Mouse (Mus musculus) CH12.LX (cell line): ENCODE measurements around the gene Atp1b3. TPM values are rescaled to one million over a fixed set of nuclear protein-coding genes. Genes with fewer than 3 reads are reported as not detected.

ENCODE experiments used
- DNase-seq: peaks from one replicate; pipeline ENCODE4 v3.0.0-alpha.2; 2013; ENCODE audit errors: extremely low read depth
- H3K27ac ChIP-seq: 2 replicates; pipeline ENCODE4 v1.5.1; 2012; ENCODE audit warnings: low read depth, mild to moderate bottlenecking, control low read depth, moderate library complexity; ENCODE audit not compliant: insufficient read depth
- H3K27me3 ChIP-seq: replicated peaks from 2 replicates; pipeline ENCODE3; 2012; ENCODE audit warnings: inconsistent platforms
- H3K36me3 ChIP-seq, 2 experiments: replicated peaks in 1 of 2; 2 replicates each; pipeline versions ENCODE3 to v1.6.1; 2012; ENCODE audit warnings: inconsistent platforms in 1 of 2, low read length in 1 of 2, mild to moderate bottlenecking in 1 of 2, mixed read lengths in 1 of 2, moderate library complexity in 1 of 2; ENCODE audit not compliant: control insufficient read depth in 1 of 2, insufficient read depth in 1 of 2
- H3K4me1 ChIP-seq, 2 experiments: 2 replicates each; pipeline ENCODE4 v1.6.1; 2012; ENCODE audit warnings: inconsistent platforms in 1 of 2, moderate library complexity in 1 of 2; ENCODE audit not compliant: insufficient read depth in 2 of 2, control insufficient read depth in 1 of 2
- H3K4me2 ChIP-seq: 2 replicates; pipeline ENCODE4 v1.6.1; 2012; ENCODE audit warnings: low read depth, mild to moderate bottlenecking, control low read depth; ENCODE audit not compliant: poor library complexity, insufficient read depth, severe bottlenecking
- H3K4me3 ChIP-seq, 3 experiments: fragments of 150-350 bp in 1 of 3; sonication (generic) in 1 of 3; replicated peaks in 1 of 3; 2 replicates each; pipeline versions ENCODE3 to v1.5.1; 2011 to 2012; ENCODE audit warnings: low read depth in 2 of 3, low read length in 2 of 3, mild to moderate bottlenecking in 2 of 3, moderate library complexity in 2 of 3, control low read depth in 1 of 3, improper control_type of control experiment in 1 of 3, inconsistent platforms in 1 of 3, mixed read lengths in 1 of 3; ENCODE audit not compliant: poor library complexity in 1 of 3
- H3K79me2 ChIP-seq: replicated peaks from 2 replicates; pipeline ENCODE4 v1.6.1; 2012; ENCODE audit warnings: mild to moderate bottlenecking, moderate library complexity; ENCODE audit not compliant: control insufficient read depth, poor library complexity, insufficient read depth, severe bottlenecking; ENCODE audit errors: extremely low read depth
- H3K9ac ChIP-seq: 2 replicates; pipeline ENCODE4 v1.6.1; 2012; ENCODE audit warnings: low read depth, mild to moderate bottlenecking, control low read depth, moderate library complexity; ENCODE audit not compliant: insufficient read depth
- H3K9me3 ChIP-seq: replicated peaks from 2 replicates; pipeline ENCODE3; 2012; ENCODE audit warnings: low read length, inconsistent platforms, mixed read lengths
- CHD1 ChIP-seq: IDR thresholded peaks from 2 replicates; pipeline ENCODE4 v1.6.1; 2012; ENCODE audit warnings: low read depth, low read length, improper control_type of control experiment, inconsistent platforms
- CHD2 ChIP-seq: IDR thresholded peaks from 2 replicates; pipeline ENCODE4 v1.6.1; 2011; ENCODE audit warnings: low read length, improper control_type of control experiment
- CTCF ChIP-seq, 2 experiments: IDR thresholded peaks in 1 of 2; conservative IDR thresholded peaks in 1 of 2; 2 replicates each; pipeline ENCODE4 v1.5.1; 2011 to 2012; ENCODE audit warnings: low read depth in 2 of 2, low read length in 2 of 2, improper control_type of control experiment in 1 of 2, inconsistent platforms in 1 of 2, mild to moderate bottlenecking in 1 of 2, moderate library complexity in 1 of 2
- E2F4 ChIP-seq: IDR thresholded peaks from 2 replicates; pipeline ENCODE4 v1.6.1; 2011; ENCODE audit warnings: low read depth, low read length, improper control_type of control experiment; ENCODE audit not compliant: insufficient replicate concordance
- ELF1 ChIP-seq: IDR thresholded peaks from 2 replicates; pipeline ENCODE4 v1.6.1; 2014; ENCODE audit warnings: low read depth, mild to moderate bottlenecking, inconsistent platforms, low read length, improper control_type of control experiment
- EP300 ChIP-seq: IDR thresholded peaks from 2 replicates; pipeline ENCODE4 v1.6.1; 2011; ENCODE audit warnings: low read length, improper control_type of control experiment
- ETS1 ChIP-seq: conservative IDR thresholded peaks from 2 replicates; pipeline ENCODE4 v1.6.1; 2012; ENCODE audit warnings: low read depth, mild to moderate bottlenecking, inconsistent platforms, low read length, improper control_type of control experiment, moderate library complexity
- GABPA ChIP-seq: IDR thresholded peaks from 2 replicates; pipeline ENCODE4 v1.6.1; 2012; ENCODE audit warnings: low read depth, low read length, improper control_type of control experiment, inconsistent platforms; ENCODE audit not compliant: insufficient replicate concordance
- HCFC1 ChIP-seq: IDR thresholded peaks from 2 replicates; pipeline ENCODE4 v1.6.1; 2012; ENCODE audit warnings: low read depth, mild to moderate bottlenecking, inconsistent platforms, low read length, improper control_type of control experiment
- IRF4 ChIP-seq: IDR thresholded peaks from 2 replicates; pipeline ENCODE4 v1.6.1; 2014; ENCODE audit warnings: low read depth, mild to moderate bottlenecking, inconsistent platforms, low read length, improper control_type of control experiment
- JUN ChIP-seq: IDR thresholded peaks from 2 replicates; pipeline ENCODE4 v1.6.1; 2011; ENCODE audit warnings: low read depth, mild to moderate bottlenecking, low read length, improper control_type of control experiment, moderate library complexity; ENCODE audit not compliant: insufficient read depth
- JUND ChIP-seq: conservative IDR thresholded peaks from 2 replicates; pipeline ENCODE4 v1.6.1; 2011; ENCODE audit warnings: low read depth, low read length, improper control_type of control experiment
- MAZ ChIP-seq: IDR thresholded peaks from 2 replicates; pipeline ENCODE4 v1.6.1; 2012; ENCODE audit warnings: low read depth, mild to moderate bottlenecking, inconsistent platforms, low read length, improper control_type of control experiment, moderate library complexity
- MEF2A ChIP-seq: IDR thresholded peaks from 2 replicates; pipeline ENCODE4 v1.6.1; 2014; ENCODE audit warnings: low read depth, mild to moderate bottlenecking, inconsistent platforms, low read length, improper control_type of control experiment, borderline replicate concordance
- MYC ChIP-seq: IDR thresholded peaks from 2 replicates; pipeline ENCODE4 v1.6.1; 2011; ENCODE audit warnings: low read depth, mild to moderate bottlenecking, improper control_type of control experiment, low read length
- NELFE ChIP-seq: IDR thresholded peaks from 2 replicates; pipeline ENCODE4 v1.6.1; 2011; ENCODE audit warnings: low read depth, low read length, improper control_type of control experiment
- NRF1 ChIP-seq: IDR thresholded peaks from 2 replicates; pipeline ENCODE4 v1.6.1; 2014; ENCODE audit warnings: low read depth, mild to moderate bottlenecking, inconsistent platforms, low read length, improper control_type of control experiment, moderate library complexity
- POLR2A ChIP-seq: IDR thresholded peaks from 2 replicates; pipeline ENCODE4 v1.6.1; 2011; ENCODE audit warnings: low read depth, mild to moderate bottlenecking, improper control_type of control experiment, low read length
- POLR2AphosphoS2 ChIP-seq: IDR thresholded peaks from 2 replicates; pipeline ENCODE4 v1.6.1; 2011; ENCODE audit warnings: low read depth, low read length, improper control_type of control experiment
- RCOR1 ChIP-seq: conservative IDR thresholded peaks from 2 replicates; pipeline ENCODE4 v1.6.1; 2012; ENCODE audit warnings: low read depth, mild to moderate bottlenecking, inconsistent platforms, low read length, improper control_type of control experiment
- SIN3A ChIP-seq: IDR thresholded peaks from 2 replicates; pipeline ENCODE4 v1.6.1; 2012; ENCODE audit warnings: low read length, improper control_type of control experiment, inconsistent platforms
- TBP ChIP-seq: conservative IDR thresholded peaks from 2 replicates; pipeline ENCODE4 v1.6.1; 2011; ENCODE audit warnings: low read depth, low read length, improper control_type of control experiment
- TCF12 ChIP-seq: IDR thresholded peaks from 2 replicates; pipeline ENCODE4 v1.6.1; 2014; ENCODE audit warnings: low read depth, mild to moderate bottlenecking, inconsistent platforms, low read length, improper control_type of control experiment
- UBTF ChIP-seq: IDR thresholded peaks from 2 replicates; pipeline ENCODE4 v1.6.1; 2012; ENCODE audit warnings: low read depth, mild to moderate bottlenecking, inconsistent platforms, low read length, improper control_type of control experiment, moderate library complexity
- ZC3H11A ChIP-seq: IDR thresholded peaks from 2 replicates; pipeline ENCODE4 v1.6.1; 2012; ENCODE audit warnings: low read depth, mild to moderate bottlenecking, inconsistent platforms, low read length, improper control_type of control experiment
- ZNF384 ChIP-seq: IDR thresholded peaks from 2 replicates; pipeline ENCODE4 v1.6.1; 2012; ENCODE audit warnings: low read depth, low read length, improper control_type of control experiment, inconsistent platforms
- dilution Hi-C: fragments of 300-500 bp; cut with MboI; formaldehyde crosslinking; loops from 2 replicates; pipeline ENCODE4 v1.14.3; 2020; ENCODE audit warnings: low sequenced_read_pairs; ENCODE audit not compliant: extremely low pct_unique_long_range_greater_than_20kb, extremely low pct_ligation_motif_present
- in situ Hi-C: fragments of 300-500 bp; cut with MboI; formaldehyde crosslinking; loops from 3 replicates; pipeline ENCODE4 v1.14.3; 2019; ENCODE audit warnings: low sequenced_read_pairs, low pct_ligation_motif_present, low pct_unique_long_range_greater_than_20kb, mixed read lengths
- polyA plus RNA-seq: library from polyadenylated mRNA; unstranded; fragments of >175 nt; gene quantifications from 2 replicates; pipeline ENCODE4 v1.2.1, GENCODE M21; 2012; ENCODE audit warnings: low read depth; ENCODE audit not compliant: insufficient read length
- total RNA-seq, 2 experiments: library from RNA; depleted of rRNA; stranded (reverse); fragments of 300-350 nt in 1 of 2; fragments of >200 nt in 1 of 2; gene quantifications; 2 replicates each; pipeline ENCODE4 v1.2.3; 2012 to 2014

Atp1b3 gene
- total and polyA plus RNA-seq, 3 experiments, result 66.4 to 129 (median 89.8) TPM

DNA sequence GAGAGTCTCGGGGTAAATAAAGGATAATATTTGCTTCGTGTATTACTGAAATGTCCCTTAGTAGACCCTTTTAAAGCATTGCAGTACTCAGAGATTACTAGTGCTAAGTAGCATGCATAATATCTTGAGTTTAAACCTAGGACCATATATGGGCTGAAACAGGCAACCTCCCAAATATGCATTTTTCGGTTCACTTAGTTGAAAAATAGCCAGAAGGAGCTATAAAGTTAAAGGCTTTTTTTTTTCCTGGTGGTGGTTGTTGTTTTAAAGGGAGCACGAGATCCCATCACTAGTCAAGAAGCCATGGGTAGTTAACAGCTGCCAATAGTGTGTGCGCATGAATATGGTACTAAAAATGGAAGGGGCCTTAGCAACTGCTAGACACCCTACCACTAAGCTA is 6.8 kb upstream of the Atp1b3 start:
- Histone ChIP-seq H3K27me3 (no peaks in the 10 kb centered on the region), H3K27ac (no peak overlapping the region), H3K9me3 (peaks cover 3% of the 10 kb centered on the region), H3K4me3 (no peak overlapping the region), H3K4me1 (peaks cover 0 to 4% of the 10 kb centered on the region in 2 experiments; a peak in 1 of 4 replicates), H3K4me2 (no peak overlapping the region), H3K9ac (no peak overlapping the region), H3K79me2 (no peaks in the 10 kb centered on the region), H3K36me3 (no peaks in the 10 kb centered on the region)
- TF ChIP-seq MEF2A (no peak), GABPA (no peak), EP300 (no peak), JUN (no peak), CHD2 (no peak), ELF1 (no peak), NELFE (no peak), MYC (no peak), SIN3A (no peak), ZNF384 (no peak), IRF4 (no peak), ZC3H11A (no peak), RCOR1 (no peak), MAZ (no peak), HCFC1 (no peak), CTCF (conservative IDR thresholded peaks at IDR 0.05 in 1 of 2, IDR thresholded peaks at IDR 0.05 in 1 of 2; ENCODE audit: low read depth in 2 of 2, low read length in 2 of 2) (no peak), JUND (no peak), POLR2AphosphoS2 (no peak), NRF1 (no peak)
- in situ Hi-C loops (no loop called here), dilution Hi-C loops (no loop called here)
- no peak for DNase-seq

DNA sequence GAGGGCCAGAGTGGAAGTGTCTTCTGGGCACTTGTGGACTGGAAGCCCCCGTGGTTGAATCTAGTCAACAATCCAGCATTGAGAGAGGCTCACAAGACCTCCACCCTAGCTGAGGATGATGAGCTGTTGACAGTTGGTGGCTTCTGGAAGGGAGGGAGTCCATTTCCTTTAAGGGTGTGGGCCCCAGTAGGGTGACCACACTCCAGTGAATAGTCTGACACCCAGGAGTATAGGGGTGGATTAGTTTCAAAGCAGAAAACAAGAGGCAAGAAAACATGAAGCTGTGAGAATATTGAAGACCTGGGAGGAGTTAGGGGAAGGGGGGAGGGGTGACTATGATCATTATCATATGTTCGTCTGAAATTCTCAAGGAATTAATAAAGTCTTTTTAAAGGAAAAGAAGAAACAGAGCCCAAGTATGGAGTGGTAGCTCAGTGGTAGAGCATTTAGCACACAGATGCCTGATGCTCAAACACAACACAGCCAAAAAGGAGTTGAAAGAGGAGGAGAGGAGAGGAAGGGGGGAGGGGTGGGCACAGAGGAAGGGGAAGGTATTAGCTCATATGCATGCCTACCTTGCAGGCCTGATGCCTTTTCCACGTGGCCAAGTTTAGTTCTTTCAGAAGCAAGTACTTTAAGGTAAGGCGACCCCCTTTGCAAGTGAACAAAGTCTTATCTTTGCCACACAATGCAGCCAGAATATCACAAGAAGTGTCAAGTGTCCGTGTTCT is 5.6 kb upstream of the Atp1b3 start:
- TF ChIP-seq ZNF384 (no peak), HCFC1 (no peak), E2F4 (no peak), GABPA (no peak), UBTF (no peak), CHD1 (no peak), NRF1 (no peak), NELFE (no peak), MYC (no peak), SIN3A (no peak), POLR2AphosphoS2 (no peak), RCOR1 (no peak), ELF1 (no peak), CTCF (conservative IDR thresholded peaks at IDR 0.05 in 1 of 2, IDR thresholded peaks at IDR 0.05 in 1 of 2; ENCODE audit: low read depth in 2 of 2, low read length in 2 of 2) (no peak), TBP (no peak), ETS1 (no peak), MEF2A (no peak), TCF12 (no peak), POLR2A (no peak)
- Histone ChIP-seq H3K27ac (no peak overlapping the region), H3K9ac (no peak overlapping the region), H3K4me1 (peaks cover 2 to 8% of the 10 kb centered on the region in 2 experiments; a peak in 2 of 4 replicates), H3K79me2 (no peaks in the 10 kb centered on the region), H3K9me3 (peaks cover 3% of the 10 kb centered on the region), H3K36me3 (no peaks in the 10 kb centered on the region), H3K4me3 (no peak overlapping the region), H3K4me2 (no peak overlapping the region), H3K27me3 (no peaks in the 10 kb centered on the region)
- dilution Hi-C loops (no loop called here), in situ Hi-C loops (no loop called here)
- no peak for DNase-seq
